Mouse (Mus musculus) common myeloid progenitor, adult 5-6 weeks (primary cell): ENCODE measurements around the gene Kcnh1. TPM values are rescaled to one million over a fixed set of nuclear protein-coding genes. Genes with fewer than 3 reads are reported as not detected.

Experiments used
- ATAC-seq: replicated peaks from 2 replicates; pipeline ENCODE4 v1.8.0; 2016; ENCODE audit warnings: low read depth, mild to moderate bottlenecking, moderate TSS enrichment, inconsistent platforms; ENCODE audit not compliant: poor library complexity, severe bottlenecking
- total RNA-seq: library from RNA; stranded (forward); fragments of 200-1000, 187-1606 nt; gene quantifications from 2 replicates; pipeline ENCODE4 v1.2.3, GENCODE M21; 2017

Gene Kcnh1
- total RNA-seq, 1 experiment from 2014 or later = not detected

- ATAC-seq = no peak
These were observed 367.5 kb downstream of the Kcnh1 start for GRCm38 (mm10) chr1:192557978-192558594.

DNA sequence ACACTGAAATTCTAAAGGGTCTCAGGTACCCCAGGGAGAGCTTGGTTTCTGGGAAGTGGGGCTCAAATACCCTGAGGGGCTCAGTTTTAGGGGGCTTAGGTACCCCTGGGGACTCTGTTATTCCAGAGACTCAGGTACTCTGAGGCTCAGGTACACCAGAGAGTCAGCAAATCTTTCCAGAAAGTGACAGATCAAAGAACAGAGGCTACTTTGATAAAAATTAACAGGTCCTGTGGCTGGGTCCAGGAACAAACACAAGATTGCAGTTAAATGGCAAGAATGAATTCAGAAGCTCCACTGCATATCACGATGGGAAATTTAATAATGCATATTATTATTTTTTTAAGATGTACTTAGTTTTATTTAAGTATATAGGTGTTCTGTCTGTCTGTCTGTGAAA lies 368.8 kb downstream of the Kcnh1 start:
- no peak for ATAC-seq

Other genes with a start within 250 kb of the Kcnh1 start
- gene Rd3, start 213.4 kb upstream of the Kcnh1 start, total RNA-seq = not detected in 2 replicates
- 6.5 and 11.3 TPM in 2 replicates for gene Traf5, start 98.2 kb upstream of the Kcnh1 start, total RNA-seq
- 13.6 and 21.7 TPM in 2 replicates for gene Rcor3, start 52.7 kb upstream of the Kcnh1 start, total RNA-seq